Mouse (Mus musculus) B cell, adult 67 days (primary cell): Measurements from ENCODE around the gene Psg22. TPM values are rescaled to one million over a fixed set of nuclear protein-coding genes. Genes with fewer than 3 reads are reported as not detected.

Experiments used
- total RNA-seq, 2 experiments: library from RNA; stranded (reverse); gene quantifications; 4 replicates each; pipeline ENCODE4 v1.2.4; 2023

Gene Psg22
- not detected for total RNA-seq

GRCm38 (mm10) chr7:18717790-18718189, at the start of gene Psg22:
Psg22 (plus strand) TSS chr7:18718090.

GRCm38 (mm10) chr7:18686085-18686484, 31.8 kb upstream of the Psg22 start, which contains the start of gene Psg20:
Psg20 (minus strand) TSS chr7:18686185.

Other genes starting within 250 kb of the Psg22 start
- gene Psg26, start 233.9 kb upstream of the Psg22 start, total RNA-seq = not detected
- gene Psg25, start 185.8 kb upstream of the Psg22 start, total RNA-seq = not detected
- gene Psg27, start 150.8 kb upstream of the Psg22 start, total RNA-seq = not detected
- not detected for gene Psg23, start 101.6 kb upstream of the Psg22 start, total RNA-seq
- not detected for gene Psg21, start 61.4 kb upstream of the Psg22 start, total RNA-seq
- not detected for gene Psg20, start 31.9 kb upstream of the Psg22 start, total RNA-seq
- not detected for gene Psg19, start 80.4 kb downstream of the Psg22 start, total RNA-seq
- gene Psg17, start 103.5 kb downstream of the Psg22 start, total RNA-seq = not detected
- gene Mill2, start 121.9 kb downstream of the Psg22 start, total RNA-seq = not detected
- 10 to 100 TPM; 23.8 TPM for gene Pglyrp1, start 153.2 kb downstream of the Psg22 start, total RNA-seq
- 10 to 100 TPM; 22.8 to 37.2 TPM for gene Ccdc61, start 192.3 kb downstream of the Psg22 start, total RNA-seq
- gene Nova2, start 207.8 kb downstream of the Psg22 start, total RNA-seq = not detected